Mouse (Mus musculus) cerebellum, postnatal 10 days (tissue): ENCODE results near the gene Gm21762.
"Not testable (repeated sequence)": the region's sequence is repeated elsewhere in the genome, so short reads cannot be mapped to it uniquely, and the experiment has no call there.

Source experiments
- DNase-seq, 2 experiments: peaks; one replicate each; pipeline ENCODE4 v3.0.0; 2021; ENCODE audit warnings: mixed read lengths in 2 of 2

Gm21762 gene

DNA sequence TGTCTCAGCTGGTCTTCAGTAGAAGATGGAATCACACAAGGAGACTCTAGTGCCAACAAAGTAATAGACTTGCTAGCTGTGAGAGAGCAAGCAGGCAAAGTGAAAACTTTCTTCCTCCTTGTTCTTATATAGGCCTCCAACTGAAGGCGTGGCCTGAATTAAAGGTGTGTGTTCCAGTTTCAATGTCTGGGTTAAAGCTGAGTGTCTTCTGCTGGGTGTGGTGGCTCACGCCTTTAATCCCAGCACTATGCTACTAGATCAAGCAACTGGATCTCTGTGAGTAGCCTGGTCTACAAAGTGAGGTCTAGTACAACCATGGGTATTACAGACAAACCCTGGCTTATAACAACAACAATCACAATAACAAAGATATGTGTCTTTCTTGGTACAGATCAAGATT, at the start of gene Gm21762:
Gene Gm21762 (minus strand): TSS at position 101 of the 400 bp plus-strand sequence.
- not testable (repeated sequence) for DNase-seq

DNA sequence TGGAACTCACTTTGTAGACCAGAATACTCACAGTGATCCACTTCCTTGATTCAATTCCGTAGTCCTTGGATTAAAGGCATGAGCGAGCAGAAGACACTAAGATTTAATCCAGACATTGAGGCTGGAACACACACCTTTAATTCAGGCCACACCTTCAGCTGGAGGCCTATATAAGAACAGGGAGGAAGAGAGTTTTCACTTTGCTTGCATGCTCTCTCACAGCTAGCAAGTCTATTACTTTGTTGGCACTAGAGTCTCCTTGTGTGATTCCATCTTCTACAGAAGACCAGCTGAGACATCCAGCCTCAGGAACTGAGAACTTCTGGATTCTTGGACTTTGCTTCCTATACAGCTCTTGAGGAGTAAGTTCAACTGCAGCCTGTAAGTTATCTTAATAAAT, 47.1 kb upstream of the Gm21762 start, which contains the start of gene AF067061:
Gene AF067061 (plus strand): TSS at position 245 of the 400 bp plus-strand sequence.
- not testable (repeated sequence) for DNase-seq

DNA sequence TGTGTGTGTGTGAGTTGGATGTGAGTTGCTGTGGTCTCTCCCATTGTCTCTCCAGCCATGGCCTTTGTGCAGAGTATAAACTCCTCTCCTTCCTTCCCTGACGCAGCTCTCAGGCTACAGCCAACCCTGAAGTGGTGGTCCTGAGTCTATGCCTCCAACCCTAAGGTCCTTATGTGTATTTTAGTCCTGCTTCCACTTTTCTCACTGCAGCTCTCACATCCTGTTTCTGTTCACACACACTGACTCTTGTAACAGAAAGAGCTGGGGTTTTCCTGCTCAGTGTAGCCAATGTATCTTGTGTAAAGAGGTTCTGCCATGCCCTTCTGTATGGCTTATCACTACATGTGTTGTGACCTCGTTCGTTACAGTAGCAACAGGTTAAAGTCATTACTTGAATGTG, 44.0 kb upstream of the Gm21762 start:
- not testable (repeated sequence) for DNase-seq

DNA sequence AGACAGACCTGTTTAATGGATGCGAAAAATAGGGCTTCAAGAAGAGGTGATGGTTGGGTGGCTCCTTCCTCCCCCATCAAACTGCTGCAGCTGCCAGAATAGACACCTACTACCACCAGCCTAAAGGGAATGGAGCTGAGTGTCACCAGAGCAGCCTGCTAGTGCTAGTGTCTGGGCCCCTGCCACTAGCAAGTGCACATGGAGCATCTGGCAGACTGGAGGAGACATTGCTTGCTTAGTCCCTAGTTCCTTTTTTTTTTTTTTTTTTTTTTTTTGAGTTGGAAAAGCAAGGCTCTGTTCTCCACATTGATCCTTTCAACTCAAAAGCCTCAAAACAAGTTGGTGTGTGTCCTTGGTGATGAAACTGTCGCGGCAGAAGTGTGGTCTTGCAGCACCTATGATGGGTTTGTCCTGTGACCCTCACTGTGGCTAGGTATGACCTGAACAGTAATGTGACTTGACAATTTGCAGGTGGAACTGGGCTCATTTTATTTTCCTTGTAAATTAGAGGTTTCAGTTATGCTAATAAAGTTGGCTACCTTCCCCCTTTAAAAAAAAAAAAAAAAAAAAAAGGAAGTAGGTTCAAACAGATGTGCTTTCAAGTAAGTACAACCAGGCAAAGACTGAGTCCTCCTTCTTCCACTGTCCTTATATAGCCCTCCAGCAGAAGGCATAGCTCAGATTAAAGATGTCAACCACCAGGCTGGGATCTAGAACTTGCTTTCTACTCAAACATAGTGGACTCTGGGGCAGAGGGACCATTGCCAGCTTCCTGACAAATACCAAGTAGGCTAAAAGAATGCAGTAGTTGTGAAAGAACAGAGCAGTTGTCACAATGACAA, 43.3 kb upstream of the Gm21762 start:
- DNase-seq: not testable (repeated sequence)

DNA sequence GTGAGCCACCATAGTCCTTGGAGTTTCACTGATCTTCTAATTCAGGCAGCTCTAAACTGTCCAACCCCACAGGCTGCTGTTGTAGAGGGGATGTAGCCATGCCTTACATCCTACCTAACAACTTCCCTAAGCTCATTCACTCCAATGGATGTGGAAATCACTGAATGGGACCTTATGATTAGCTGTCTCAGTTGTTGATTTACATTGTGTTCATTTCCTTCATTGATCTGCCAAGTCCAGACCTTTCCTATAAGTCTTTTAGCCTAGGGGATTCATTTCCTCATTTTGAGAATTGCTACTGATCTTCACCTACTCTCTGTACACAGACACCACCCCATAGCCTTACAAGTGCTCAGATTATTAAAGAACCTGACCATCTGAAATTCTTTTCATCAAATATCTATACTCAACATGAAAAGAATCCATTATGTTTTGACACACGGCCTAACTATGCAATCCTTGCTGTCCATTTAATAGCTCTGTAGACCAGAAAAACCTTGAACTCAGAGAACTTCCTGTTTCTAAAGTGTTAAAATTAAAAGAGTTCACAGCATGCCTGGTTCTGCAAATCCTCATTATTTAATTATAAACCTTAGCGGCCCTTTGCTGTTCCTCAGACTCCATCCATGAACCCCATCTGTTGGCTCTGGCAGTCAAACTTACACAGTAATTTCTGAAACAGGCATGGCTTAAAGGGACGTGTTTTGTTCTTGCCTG, 35.6 kb upstream of the Gm21762 start:
- DNase-seq: not testable (repeated sequence)

DNA sequence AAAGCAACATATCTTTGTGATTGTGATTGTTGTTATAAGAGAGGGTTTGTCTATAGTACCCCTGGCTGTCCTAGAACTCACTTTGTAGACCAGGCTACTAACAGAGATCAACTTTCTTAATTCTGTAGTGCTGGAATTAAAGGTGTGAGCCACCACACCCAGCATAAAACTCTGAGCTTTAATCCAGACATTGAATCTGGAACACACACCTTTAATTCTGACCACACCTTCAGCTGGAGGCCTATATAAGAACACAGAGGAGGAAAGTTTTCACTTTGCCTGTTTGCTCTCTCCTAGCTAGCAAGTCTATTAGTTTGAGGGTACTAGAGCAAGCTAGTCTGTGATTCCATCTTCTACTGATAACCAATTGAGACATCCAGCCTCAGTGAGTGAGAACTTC, 23.1 kb upstream of the Gm21762 start, which contains the start of gene Gm21731:
Gene Gm21731 (plus strand): TSS at position 301 of the 400 bp plus-strand sequence.
- not testable (repeated sequence) for DNase-seq

DNA sequence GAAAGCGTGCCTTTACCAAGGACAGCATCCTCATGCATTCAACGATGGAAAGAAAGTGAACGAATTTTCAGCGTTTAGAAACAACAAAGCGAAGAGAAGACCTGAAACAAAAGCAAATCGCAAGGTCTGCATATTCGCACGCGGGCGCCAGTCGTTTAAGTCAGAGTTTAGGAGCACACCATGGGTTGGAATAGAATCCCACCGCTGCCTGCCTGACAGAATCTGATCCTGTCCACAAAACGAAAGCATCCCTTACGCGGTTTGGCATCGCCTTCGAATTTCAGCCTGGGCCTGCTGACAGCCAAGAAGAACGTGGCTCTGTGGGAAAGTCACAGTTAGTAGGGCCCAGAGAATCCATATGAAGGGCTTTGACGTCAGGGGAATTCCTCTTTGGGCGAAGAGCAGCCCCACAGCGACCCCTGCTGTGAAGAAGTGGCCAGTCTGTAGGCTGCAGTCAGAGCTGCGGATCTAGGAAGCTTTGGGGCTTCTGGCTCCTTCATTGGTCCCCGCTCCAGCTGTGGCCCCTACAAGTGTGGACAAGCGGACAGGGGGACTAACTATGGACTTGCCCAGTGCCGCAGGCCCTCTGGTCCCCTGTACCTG, 16.8 kb upstream of the Gm21762 start:
- not testable (repeated sequence) for DNase-seq

DNA sequence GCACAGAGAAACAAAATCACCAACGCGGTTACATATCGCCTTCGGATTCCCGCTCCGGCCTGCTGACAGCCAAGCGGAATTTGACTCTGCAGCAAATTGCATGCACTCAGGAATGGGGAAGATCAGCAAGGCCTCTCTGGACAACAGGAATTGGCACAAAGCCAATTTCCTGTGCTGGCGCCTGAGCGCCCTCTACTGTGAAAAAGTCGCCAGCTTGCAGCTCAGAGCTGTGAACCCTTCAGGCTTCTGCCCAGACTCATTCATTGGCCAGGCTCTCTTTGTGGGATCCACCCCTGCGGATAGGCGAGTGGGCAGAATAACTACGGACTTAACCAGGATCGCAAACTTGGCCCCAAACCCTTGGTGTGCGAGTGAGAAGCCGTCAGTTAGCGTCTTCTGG, 16.1 kb upstream of the Gm21762 start:
- peak in 1 of 2 experiments; percentile 4 for DNase-seq

DNA sequence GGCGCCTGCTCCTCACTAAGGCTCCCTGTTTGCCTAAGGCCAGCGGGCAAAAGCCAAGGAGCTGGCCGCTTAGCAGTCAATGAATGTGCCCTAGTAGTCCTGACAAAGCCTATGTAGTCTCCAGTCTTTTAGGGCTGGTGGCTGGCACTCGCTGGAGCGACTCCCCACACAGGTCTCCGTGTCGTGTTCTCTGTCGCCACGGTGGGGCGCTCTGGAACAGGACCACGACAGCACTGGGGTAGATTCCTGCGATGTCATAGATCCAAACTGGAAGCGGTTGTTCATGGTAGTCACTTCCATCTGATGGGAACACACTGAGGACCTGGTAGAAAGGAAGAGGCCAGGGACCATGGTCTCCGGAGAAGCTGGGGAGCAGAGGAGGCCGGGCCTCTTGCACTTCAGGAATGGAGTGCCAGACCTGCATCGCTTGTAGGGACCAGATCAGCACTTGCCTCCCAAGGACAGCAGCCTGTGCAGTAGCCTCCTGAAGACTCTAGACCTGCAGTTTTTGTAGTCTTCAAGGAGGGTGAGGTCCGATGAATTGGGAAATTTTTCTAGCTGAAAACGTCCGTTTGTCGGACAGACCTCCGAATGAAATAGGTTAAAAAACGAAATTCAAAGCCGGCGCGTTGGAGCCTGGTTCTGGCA, 7.4 kb upstream of the Gm21762 start:
- peak; percentile 6 to 10 for DNase-seq

DNA sequence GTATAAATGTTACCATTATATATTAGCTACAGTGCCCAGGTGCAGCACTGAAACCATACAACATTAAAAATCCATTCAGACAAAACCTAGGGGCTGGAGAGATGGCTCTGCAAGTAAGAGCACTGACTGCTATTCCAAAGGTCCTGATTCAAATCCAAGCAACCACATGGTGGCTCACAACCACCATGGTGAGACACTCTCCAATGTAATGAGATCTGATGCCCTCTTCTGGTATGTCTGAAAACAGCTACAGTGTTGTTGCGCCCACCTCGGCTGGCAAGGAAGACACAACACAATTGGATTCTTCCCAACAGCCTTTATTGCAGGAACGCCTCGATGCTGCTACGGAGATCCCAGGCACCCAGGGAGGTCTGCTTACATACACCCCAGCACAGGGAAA, 5.2 kb upstream of the Gm21762 start:
- not testable (repeated sequence) for DNase-seq

DNA sequence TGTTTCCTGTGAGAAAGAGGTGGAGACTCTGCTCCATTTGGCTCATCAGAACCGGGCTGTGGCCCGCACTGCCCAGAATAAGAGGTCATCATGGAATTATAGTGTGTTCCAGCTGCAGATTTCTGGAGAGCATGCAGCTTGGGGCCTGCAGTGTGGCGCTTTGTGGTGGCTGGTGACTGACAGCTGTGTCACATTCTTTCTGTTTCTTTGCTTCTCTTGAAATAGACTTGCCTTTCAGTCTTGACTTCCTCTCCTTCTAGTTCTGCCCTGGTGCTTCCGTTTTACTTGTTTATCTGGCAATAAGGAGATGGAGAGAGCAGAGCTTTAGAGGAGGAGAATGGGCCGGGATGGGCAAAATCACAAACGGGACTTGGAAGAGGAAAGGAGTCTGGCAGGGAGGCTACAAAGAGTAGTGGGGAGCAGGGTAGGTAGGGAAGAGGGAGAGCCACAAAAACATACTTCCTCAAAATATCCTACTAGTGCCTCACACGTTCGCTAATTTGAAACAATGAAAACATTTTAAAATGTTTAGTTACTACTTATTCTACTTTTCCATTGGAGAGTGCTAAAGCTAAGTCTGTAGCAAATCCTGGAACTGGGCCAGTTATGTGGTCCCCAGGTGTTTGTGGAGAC, 19.4 kb downstream of the Gm21762 start:
- not testable (repeated sequence) for DNase-seq

DNA sequence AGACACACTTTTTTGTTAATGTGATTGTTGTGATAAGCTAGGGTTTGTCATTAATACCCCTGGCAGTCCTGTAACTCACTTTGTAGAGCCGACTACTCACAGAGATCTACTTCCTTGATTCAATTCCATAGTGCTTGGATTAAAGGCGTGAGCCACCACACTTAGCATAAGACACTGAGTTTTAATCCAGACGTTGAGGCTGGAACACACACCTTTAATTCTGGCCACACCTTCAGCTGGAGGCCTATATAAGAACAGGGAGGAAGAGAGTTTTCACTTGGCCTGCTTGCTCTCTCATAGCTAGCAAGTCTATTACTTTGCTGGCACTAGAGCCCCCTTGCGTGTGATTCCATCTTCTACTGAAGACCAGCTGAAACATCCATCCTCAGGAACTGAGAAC, 43.6 kb downstream of the Gm21762 start, which contains the start of gene Gm21818:
Gene Gm21818 (plus strand): TSS at position 301 of the 400 bp plus-strand sequence.
- not testable (repeated sequence) for DNase-seq

DNA sequence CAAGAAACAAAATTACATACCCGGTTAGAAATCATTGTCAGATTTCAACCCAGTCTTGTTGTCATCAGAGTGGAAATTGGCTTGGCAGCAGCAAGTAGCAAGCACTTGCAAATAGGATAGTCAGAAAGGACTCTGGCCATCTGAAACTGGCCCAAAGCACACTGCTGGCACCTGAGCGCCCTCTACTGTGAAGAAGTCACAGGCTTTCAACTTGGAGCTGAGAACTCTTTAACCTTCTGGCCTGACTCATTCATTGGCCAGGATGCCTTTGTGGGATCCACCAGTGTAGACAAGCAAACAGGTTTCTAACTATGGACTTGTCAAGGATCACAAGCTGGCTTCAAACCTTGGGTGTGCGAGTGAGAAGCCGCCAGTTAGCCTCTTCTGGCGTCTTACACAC, 47.4 kb downstream of the Gm21762 start:
- DNase-seq: peak; percentile 19 to 24
